Mouse (Mus musculus) heart, adult 2 months (tissue): Measurements from ENCODE around the gene Ccdc141.

Source experiments
- CTCF ChIP-seq: fragments of 200-600 bp; IDR thresholded peaks from 2 replicates; pipeline ENCODE4 v1.8.1; 2022; ENCODE audit warnings: antibody characterized with exemption, mild to moderate bottlenecking, moderate library complexity
- EP300 ChIP-seq: fragments of 200-500 bp; IDR thresholded peaks from 2 replicates; pipeline ENCODE4 v1.6.1; 2011; ENCODE audit warnings: low read depth, low read length, control low read depth; ENCODE audit not compliant: insufficient read depth
- POLR2A ChIP-seq: fragments of 200-500 bp; IDR thresholded peaks from 2 replicates; pipeline ENCODE4 v1.6.1; 2011; ENCODE audit warnings: mild to moderate bottlenecking, low read depth, low read length, control low read depth; ENCODE audit not compliant: insufficient read depth

DNA sequence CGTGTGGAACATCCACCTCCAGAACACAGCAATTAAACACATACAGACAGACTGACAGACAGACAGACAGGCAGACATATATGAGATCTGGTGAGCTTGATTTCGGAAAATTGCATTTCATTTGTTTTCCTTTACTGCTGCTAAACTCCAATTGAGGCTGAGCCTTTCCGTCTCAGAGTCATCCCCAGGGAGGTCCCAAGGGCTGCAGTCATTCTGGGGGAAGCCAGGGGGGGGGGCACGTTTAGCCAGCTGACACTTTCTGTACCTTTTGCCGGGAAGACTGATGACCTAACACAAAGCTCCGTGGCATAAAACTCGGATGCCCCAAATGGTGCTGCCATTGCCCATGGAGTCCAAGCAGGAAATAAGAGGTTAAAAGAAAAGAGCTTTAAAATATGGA is 5.0 kb upstream of the Ccdc141 start:
- TF ChIP-seq EP300 (no peak), CTCF (no peak), POLR2A (no peak)
